Mouse (Mus musculus) stomach, embryonic 14.5 days (tissue): ENCODE measurements at regions not wholly inside any gene's neighbourhood (a gene's known extent, or its start where the extent isn't known, plus 50 kb on each side); places are given as distances from the start of the nearest gene placed in this dataset.

Experiments
- ATAC-seq: fragments of 200-750 bp; cut with Nextera tagmentation; 2 replicates; pipeline ENCODE4 v1.8.0; 2017; ENCODE audit warnings: low read depth, moderate TSS enrichment; ENCODE audit not compliant: insufficient number of reproducible peaks, insufficient read depth, low FRiP score
- H3K27ac ChIP-seq: fragments of 300-500 bp; sonication (generic); 2 replicates; pipeline ENCODE4 v1.5.1; 2014; ENCODE audit warnings: mild to moderate bottlenecking, low read length, moderate library complexity, mixed read lengths
- H3K27me3 ChIP-seq: fragments of 300-500 bp; sonication (generic); 2 replicates; pipeline ENCODE4 v1.6.1; 2014; ENCODE audit warnings: low read length, control low read depth, mixed read lengths; ENCODE audit not compliant: control insufficient read depth, insufficient read depth
- H3K36me3 ChIP-seq: fragments of 300-500 bp; sonication (generic); 2 replicates; pipeline ENCODE4 v1.6.1; 2014; ENCODE audit warnings: mild to moderate bottlenecking, control low read depth, low read length, moderate library complexity, mixed read lengths; ENCODE audit not compliant: control insufficient read depth, insufficient read depth
- H3K4me1 ChIP-seq: fragments of 300-500 bp; sonication (generic); 2 replicates; pipeline ENCODE4 v1.6.1; 2014; ENCODE audit warnings: low read length, control low read depth, mixed read lengths; ENCODE audit not compliant: control insufficient read depth, insufficient read depth
- H3K4me2 ChIP-seq: fragments of 300-500 bp; sonication (generic); replicated peaks from 2 replicates; pipeline ENCODE4 v1.6.1; 2014; ENCODE audit warnings: low read depth, low read length, control low read depth
- H3K4me3 ChIP-seq: fragments of 300-500 bp; sonication (generic); 2 replicates; pipeline ENCODE4 v1.5.1; 2014; ENCODE audit warnings: low read depth, low read length, control low read depth
- H3K9ac ChIP-seq: fragments of 300-500 bp; sonication (generic); replicated peaks from 2 replicates; pipeline ENCODE4 v1.6.1; 2014; ENCODE audit warnings: low read depth, mild to moderate bottlenecking, control low read depth, low read length, moderate library complexity, mixed read lengths
- H3K9me3 ChIP-seq: fragments of 300-500 bp; sonication (generic); 2 replicates; pipeline ENCODE4 v1.6.1; 2016; ENCODE audit warnings: low read depth, low read length, control low read depth; ENCODE audit not compliant: control insufficient read depth
- WGBS: fragments of 180-500 bp; shearing (Covaris S2); extraction: QIAGEN DNeasy Blood & Tissue Kit; methylation state at CpG from one replicate; pipeline ENCODE4 v1.1.7; 2014; 5-methylcytosine and 5-hydroxymethylcytosine counted together

DNA sequence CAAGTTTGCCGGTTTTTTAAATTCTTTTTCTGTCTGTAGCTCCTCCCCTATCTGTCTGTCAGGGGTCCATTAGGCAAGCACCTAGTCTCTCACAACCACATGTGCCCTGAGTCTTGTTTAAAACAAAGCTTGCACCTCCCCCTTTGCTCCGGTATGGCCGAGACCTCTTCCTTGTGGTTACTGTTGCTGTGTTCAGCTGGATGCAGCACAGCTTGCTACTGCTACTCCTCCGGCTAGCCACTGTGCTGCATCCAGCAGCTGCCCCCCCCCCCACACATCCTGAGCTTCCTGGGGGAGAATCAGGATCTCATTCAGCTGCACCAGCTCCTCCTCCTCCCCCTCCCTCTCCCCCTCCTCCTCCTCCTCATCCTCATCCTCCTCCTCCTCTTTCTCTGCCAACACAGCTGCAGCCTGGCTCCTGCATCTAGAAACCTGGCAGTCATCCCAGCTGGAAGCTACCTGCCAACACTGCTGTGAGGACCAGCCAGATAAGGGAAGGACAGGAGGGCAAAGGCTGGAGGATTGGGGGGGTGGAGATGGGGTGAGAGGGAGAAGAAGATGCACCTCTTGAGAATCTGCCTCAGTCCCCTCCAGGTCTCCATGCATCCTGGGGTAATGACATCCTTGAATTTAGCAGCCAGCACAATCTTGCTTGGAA is 114.8 kb upstream of the Tmem260 start:
- H3K27ac ChIP-seq = peak overlapping the region; percentile 3; the same call in 1 of the 2 replicates
- H3K9me3 ChIP-seq = no peaks in the 10 kb centered on the region
- H3K9ac ChIP-seq = no peak overlapping the region
- H3K36me3 ChIP-seq = no peaks in the 10 kb centered on the region
- H3K27me3 ChIP-seq = no peaks in the 10 kb centered on the region
- no peak overlapping the region for H3K4me3 ChIP-seq
- WGBS = 5% methylated on average over 4 of the region's 4 CpGs
- H3K4me1 ChIP-seq = peaks cover 29% of the 10 kb centered on the region
- ATAC-seq = peak; percentile 71; the same call in 1 of the 2 replicates
- no peak overlapping the region for H3K4me2 ChIP-seq

DNA sequence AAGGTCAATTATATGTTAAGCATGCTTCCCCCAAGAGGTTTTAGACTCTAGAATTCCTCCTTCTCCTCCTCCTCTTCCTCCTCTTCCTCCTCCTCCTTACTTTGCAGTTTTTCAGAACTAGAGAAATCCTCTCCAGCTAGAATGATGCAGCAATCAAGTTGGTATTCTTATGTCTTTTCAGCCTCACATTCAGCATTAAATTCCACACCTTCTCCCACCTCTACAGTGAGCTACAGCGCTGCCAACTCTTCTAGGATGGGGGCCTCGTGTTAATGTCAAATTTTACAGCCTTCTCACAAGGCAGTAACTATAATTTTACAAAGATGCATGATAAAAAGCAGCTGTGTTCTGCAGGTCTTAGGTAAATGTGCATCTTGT is 114.3 kb upstream of the Tmem260 start:
- H3K4me2 ChIP-seq = no peak overlapping the region
- peak overlapping the region; percentile 39; the same call in 1 of the 2 replicates for H3K27ac ChIP-seq
- H3K4me1 ChIP-seq = peaks cover 29% of the 10 kb centered on the region
- H3K9ac ChIP-seq = no peak overlapping the region
- H3K4me3 ChIP-seq = no peak overlapping the region
- no peak for ATAC-seq
- WGBS = 53% methylated on average over 2 of the region's 2 CpGs
- no peaks in the 10 kb centered on the region for H3K9me3 ChIP-seq
- H3K27me3 ChIP-seq = no peaks in the 10 kb centered on the region
- no peaks in the 10 kb centered on the region for H3K36me3 ChIP-seq

DNA sequence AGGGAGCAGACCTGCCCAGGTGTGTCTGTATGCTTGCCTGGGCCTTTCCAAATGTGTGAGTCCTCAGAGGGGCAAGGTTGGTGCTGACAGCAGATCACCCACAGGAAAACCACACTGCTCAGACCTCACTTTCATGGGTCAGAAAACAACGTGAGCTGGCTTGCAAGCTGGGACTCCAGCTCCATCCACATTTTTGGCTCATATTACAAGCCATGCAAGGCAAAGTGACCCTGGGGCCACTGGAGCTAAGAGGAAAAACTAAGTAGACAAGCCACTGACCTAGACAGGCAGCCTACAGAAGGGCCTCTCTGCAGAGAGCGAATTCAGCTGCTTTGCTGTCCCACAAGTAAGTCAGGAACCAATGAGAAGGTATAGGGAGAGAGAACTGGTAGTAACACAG is 113.7 kb upstream of the Tmem260 start:
- Histone ChIP-seq H3K9ac (no peak overlapping the region), H3K4me3 (no peak overlapping the region), H3K27me3 (no peaks in the 10 kb centered on the region), H3K36me3 (no peaks in the 10 kb centered on the region), H3K9me3 (no peaks in the 10 kb centered on the region), H3K27ac (peak overlapping the region; percentile 39; the same call in 1 of the 2 replicates), H3K4me2 (no peak overlapping the region), H3K4me1 (peaks cover 29% of the 10 kb centered on the region)
- no peak; the same call in 1 of the 2 replicates for ATAC-seq
- 25% methylated on average over 2 of the region's 2 CpGs for WGBS

DNA sequence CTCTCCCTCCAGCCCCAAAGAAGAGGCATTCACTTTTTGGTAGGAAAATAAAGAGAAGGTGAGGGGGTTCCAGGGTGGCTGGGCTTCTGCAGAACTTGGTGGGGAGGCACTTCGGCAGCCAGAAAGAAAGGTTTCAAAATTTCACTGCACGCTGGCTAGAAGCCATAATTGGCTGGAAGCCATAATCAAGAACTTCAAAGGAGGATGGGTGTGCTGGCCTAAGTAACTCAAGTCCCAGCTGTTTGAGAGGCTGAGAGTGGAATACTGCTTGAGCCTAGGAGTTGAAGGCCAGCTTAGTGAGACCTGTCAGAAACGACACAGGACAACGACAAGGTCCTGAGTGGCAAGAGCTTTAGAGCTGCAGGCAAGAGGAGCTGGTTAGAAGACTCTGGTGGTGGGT is 113.3 kb upstream of the Tmem260 start:
- ATAC-seq = no peak
- Histone ChIP-seq H3K4me2 (no peak overlapping the region), H3K27ac (peak overlapping the region; percentile 39; the same call in 1 of the 2 replicates), H3K9ac (no peak overlapping the region), H3K4me3 (no peak overlapping the region), H3K4me1 (peaks cover 29% of the 10 kb centered on the region), H3K27me3 (no peaks in the 10 kb centered on the region), H3K9me3 (no peaks in the 10 kb centered on the region), H3K36me3 (no peaks in the 10 kb centered on the region)
- 42% methylated on average over 4 of the region's 4 CpGs for WGBS

DNA sequence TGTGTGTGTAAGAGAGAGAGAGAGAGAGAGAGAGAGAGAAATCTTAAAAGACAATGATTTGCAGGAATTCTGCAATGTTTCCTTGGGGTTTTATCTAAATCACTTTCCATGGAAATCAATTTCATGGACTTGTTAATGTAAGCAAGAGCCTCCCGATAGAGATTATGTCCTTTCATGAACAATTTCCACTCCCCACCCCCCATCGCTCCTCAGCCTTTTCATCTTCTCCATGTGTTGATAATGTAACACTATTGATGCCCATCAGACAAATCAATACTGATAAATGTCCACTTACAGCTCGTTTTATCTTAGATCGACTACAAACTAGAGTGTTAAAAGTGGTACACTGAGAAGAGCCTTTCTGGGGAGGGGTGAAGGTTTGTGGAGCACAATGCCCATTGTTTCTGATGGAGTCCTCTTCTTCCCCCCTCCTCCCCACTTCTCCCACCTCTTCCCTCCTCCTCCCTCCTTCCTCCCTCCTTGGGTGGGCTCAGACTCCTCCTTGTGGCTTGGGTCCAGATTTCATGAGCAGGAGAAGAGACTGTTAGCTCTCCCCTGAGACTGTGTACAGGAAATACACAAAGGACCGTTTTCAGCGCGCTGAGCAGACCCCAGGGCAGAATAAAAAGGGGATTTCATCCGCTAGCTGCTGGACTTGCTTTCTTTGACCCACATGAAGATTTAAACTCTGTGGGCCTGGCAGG is 111.7 kb upstream of the Tmem260 start:
- Histone ChIP-seq H3K4me1 (peaks cover 29% of the 10 kb centered on the region), H3K9me3 (no peaks in the 10 kb centered on the region), H3K4me2 (no peak overlapping the region), H3K27ac (no peak overlapping the region), H3K36me3 (no peaks in the 10 kb centered on the region), H3K9ac (no peak overlapping the region), H3K4me3 (no peak overlapping the region), H3K27me3 (no peaks in the 10 kb centered on the region)
- ATAC-seq = no peak
- 32% methylated on average over 8 of the region's 8 CpGs for WGBS

DNA sequence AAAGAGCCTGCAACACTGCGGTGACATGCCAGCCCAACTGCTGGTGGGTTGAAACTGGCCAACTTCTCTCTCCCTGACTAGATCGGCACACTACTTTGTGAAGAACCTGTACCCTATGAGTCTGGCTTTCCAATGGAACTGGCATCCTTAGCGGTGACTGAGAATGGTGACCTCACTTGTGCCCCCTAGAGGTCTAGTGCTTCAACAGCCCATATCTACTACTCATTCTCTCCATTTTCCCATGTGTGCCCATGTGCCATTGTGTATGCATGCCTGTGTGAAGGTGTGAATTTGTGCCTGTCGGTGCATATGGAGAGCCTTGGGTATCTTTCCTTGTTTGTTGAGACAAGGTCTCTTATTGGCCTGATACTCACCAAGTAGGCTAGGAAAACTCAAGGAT is 106.5 kb upstream of the Tmem260 start:
- no peak for ATAC-seq
- Histone ChIP-seq H3K27ac (no peak overlapping the region), H3K9ac (no peak overlapping the region), H3K4me3 (no peak overlapping the region), H3K9me3 (no peaks in the 10 kb centered on the region), H3K36me3 (no peaks in the 10 kb centered on the region), H3K27me3 (no peaks in the 10 kb centered on the region), H3K4me1 (0 out of 2 replicates have a peak, but pooled peaks cover 2% of the 10 kb centered on the region), H3K4me2 (no peak overlapping the region)
- 83% methylated on average over 4 of the region's 4 CpGs for WGBS

DNA sequence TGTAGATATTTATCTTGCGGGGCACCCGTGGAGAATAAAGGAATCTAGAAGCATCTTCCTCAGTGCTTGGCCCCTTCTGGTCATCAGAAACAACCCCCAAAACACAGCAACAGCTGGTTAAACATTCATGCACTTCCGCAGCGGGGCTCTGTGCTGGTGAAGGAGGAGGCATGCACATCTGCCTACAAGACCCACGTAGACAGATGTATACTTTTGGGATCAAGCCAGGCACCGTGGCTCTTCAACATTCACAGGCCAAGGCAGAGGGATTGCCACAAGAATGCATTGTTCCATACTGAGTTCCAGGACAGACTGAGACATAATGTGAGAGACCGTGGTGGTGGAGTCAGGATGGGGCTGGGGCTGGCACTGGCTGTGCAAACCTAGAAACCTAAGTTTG is 103.0 kb upstream of the Tmem260 start:
- Histone ChIP-seq H3K27ac (no peak overlapping the region), H3K4me1 (no peaks in the 10 kb centered on the region), H3K4me3 (no peak overlapping the region), H3K9me3 (no peaks in the 10 kb centered on the region), H3K27me3 (no peaks in the 10 kb centered on the region), H3K36me3 (no peaks in the 10 kb centered on the region), H3K9ac (no peak overlapping the region), H3K4me2 (no peak overlapping the region)
- ATAC-seq = no peak
- 37% methylated on average over 7 of the region's 7 CpGs for WGBS

DNA sequence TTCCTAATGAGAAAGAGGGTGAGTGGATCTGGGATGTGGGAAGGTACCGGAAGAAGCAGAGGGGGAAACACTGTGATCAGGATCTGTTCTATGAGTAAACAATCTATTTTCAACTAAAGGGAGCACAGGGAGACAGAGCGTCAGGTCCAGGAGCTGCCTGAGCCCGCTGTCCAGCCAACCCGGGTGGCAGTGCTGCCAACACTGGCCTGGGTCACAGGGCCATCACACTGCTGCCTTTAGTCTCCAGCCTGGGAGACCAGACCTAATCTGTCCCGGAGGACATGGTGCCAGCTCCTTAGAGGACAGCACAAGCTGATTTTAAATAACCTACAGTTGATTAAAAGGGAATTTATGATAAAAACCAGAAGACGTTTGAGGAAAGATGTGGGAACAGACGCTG is 100.0 kb upstream of the Tmem260 start:
- no peaks in the 10 kb centered on the region for H3K27me3 ChIP-seq
- H3K9me3 ChIP-seq = no peaks in the 10 kb centered on the region
- no peak overlapping the region for H3K27ac ChIP-seq
- no peak overlapping the region for H3K4me2 ChIP-seq
- H3K4me1 ChIP-seq = no peaks in the 10 kb centered on the region
- 82% methylated on average over 7 of the region's 7 CpGs for WGBS
- no peak overlapping the region for H3K9ac ChIP-seq
- H3K4me3 ChIP-seq = no peak overlapping the region
- no peaks in the 10 kb centered on the region for H3K36me3 ChIP-seq
- ATAC-seq = no peak
